8 mouse cellular contexts compared by ENCODE assay signal in genomic region chr13:55487578-55488498, GRCm38 (mm10). TPM values are rescaled to one million over a fixed set of nuclear protein-coding genes. Genes with fewer than 3 reads are reported as not detected.
DNase-seq lines count a peak whose midpoint lies in the region; ATAC-seq and TF ChIP-seq lines count a peak whose summit lies in the region.

Dbn1 (minus strand) TSS chr13:55488111.

- peaks cover 7% of the 10 kb centered on the region for H3K4me1 ChIP-seq in lung, adult 2 months (ENCODE audit: control insufficient read depth, insufficient read depth, low read length)
- H3K4me1 ChIP-seq in forebrain, postnatal 0 days (ENCODE audit: insufficient read depth): peaks cover 21% of the 10 kb centered on the region
- H3K4me1 ChIP-seq in intestine, postnatal 0 days (replicated peaks; ENCODE audit: control insufficient read depth, insufficient read depth, low read length): 0 out of 2 replicates have a peak, but pooled peaks cover 2% of the 10 kb centered on the region
- H3K4me1 ChIP-seq in liver, embryonic 13.5 days (replicated peaks): peaks cover 14% of the 10 kb centered on the region
- peaks cover 34% of the 10 kb centered on the region for H3K4me1 ChIP-seq in neural tube, embryonic 14.5 days (ENCODE audit: control insufficient read depth, insufficient read depth, low read length)

- no peak for TF ChIP-seq POLR2A in lung, adult 2 months (IDR thresholded peaks at IDR 0.05; ENCODE audit: borderline replicate concordance, extremely low read depth, low read depth, low read length)

- no peak for DNase-seq in lung, adult 2 months
- no peak for DNase-seq in lung, adult 18-20 months
- peak; percentile 68 for DNase-seq in adrenal gland, postnatal 25 days
- peak; percentile 85 for DNase-seq in forebrain, postnatal 0 days
- DNase-seq in liver, embryonic 13.5 days: no peak

- TF ChIP-seq CTCF in lung, adult 2 months (IDR thresholded peaks at IDR 0.05; ENCODE audit: insufficient read depth, low read length): no peak
- no peak for TF ChIP-seq CTCF in forebrain, postnatal 0 days (IDR thresholded peaks at IDR 0.05; ENCODE audit: low read depth)
- 0 out of 2 replicates have a peak, but pooled peaks have one; percentile 9 for TF ChIP-seq CTCF in intestine, postnatal 0 days (IDR thresholded peaks at IDR 0.05; ENCODE audit: low read depth)

- H3K27me3 ChIP-seq in forebrain, postnatal 0 days (ENCODE audit: insufficient read depth, low read length): no peaks in the 10 kb centered on the region
- H3K27me3 ChIP-seq in intestine, postnatal 0 days (replicated peaks; ENCODE audit: control insufficient read depth, insufficient read depth, low read length): peaks cover 18% of the 10 kb centered on the region; the same call in 1 of the 2 replicates
- H3K27me3 ChIP-seq in liver, embryonic 13.5 days: peaks cover 89% of the 10 kb centered on the region
- H3K27me3 ChIP-seq in neural tube, embryonic 14.5 days (ENCODE audit: control insufficient read depth, insufficient read depth, low read length): peaks cover 2% of the 10 kb centered on the region; the same call in 1 of the 2 replicates

- 0 out of 2 replicates have a peak, but pooled peaks cover 5% of the 10 kb centered on the region for H3K36me3 ChIP-seq in forebrain, postnatal 0 days (ENCODE audit: insufficient read depth)
- no peaks in the 10 kb centered on the region; the same call in 1 of the 2 replicates for H3K36me3 ChIP-seq in intestine, postnatal 0 days (ENCODE audit: control insufficient read depth, insufficient read depth)
- no peaks in the 10 kb centered on the region for H3K36me3 ChIP-seq in liver, embryonic 13.5 days
- H3K36me3 ChIP-seq in neural tube, embryonic 14.5 days (ENCODE audit: control insufficient read depth, insufficient read depth, low read length): peaks cover under 1% of the 10 kb centered on the region; the same call in 1 of the 2 replicates

- peak within 1 kb of the TSS; percentile 70 for H3K4me3 ChIP-seq in lung, adult 2 months (replicated peaks; ENCODE audit: extremely low read depth, low read depth, low read length)
- peak within 1 kb of the TSS; percentile 74 for H3K4me3 ChIP-seq in forebrain, postnatal 0 days (ENCODE audit: low read depth, low read length)
- H3K4me3 ChIP-seq in intestine, postnatal 0 days (ENCODE audit: low read depth, low read length): peak within 1 kb of the TSS; percentile 64
- H3K4me3 ChIP-seq in liver, embryonic 13.5 days (replicated peaks): peak within 1 kb of the TSS; percentile 59
- peak within 1 kb of the TSS; percentile 99 for H3K4me3 ChIP-seq in neural tube, embryonic 14.5 days (ENCODE audit: low read depth, low read length)

- ATAC-seq in forebrain, postnatal 0 days: peak; percentile 78
- peak; percentile 52 for ATAC-seq in intestine, postnatal 0 days
- peak; percentile 63 for ATAC-seq in liver, embryonic 13.5 days (ENCODE audit: low read depth)
- peak; percentile 79 for ATAC-seq in neural tube, embryonic 14.5 days (ENCODE audit: low read depth)
- no peak for ATAC-seq in megakaryocyte-erythroid progenitor cell, adult 5-6 weeks (replicated peaks; ENCODE audit: low FRiP score, low TSS enrichment, poor library complexity, severe bottlenecking)

- peak within 1 kb of the TSS; percentile 97 for H3K27ac ChIP-seq in forebrain, postnatal 0 days (ENCODE audit: low read depth, low read length)
- peak within 1 kb of the TSS; percentile 66 for H3K27ac ChIP-seq in intestine, postnatal 0 days (ENCODE audit: low read depth, low read length)
- H3K27ac ChIP-seq in liver, embryonic 13.5 days: no peak within 1 kb of the TSS
- peak within 1 kb of the TSS; percentile 99 for H3K27ac ChIP-seq in neural tube, embryonic 14.5 days (ENCODE audit: low read depth, low read length)

- peak within 1 kb of the TSS; percentile 97 for H3K9ac ChIP-seq in forebrain, postnatal 0 days
- peak within 1 kb of the TSS; percentile 74 for H3K9ac ChIP-seq in intestine, postnatal 0 days (ENCODE audit: low read depth, low read length)
- H3K9ac ChIP-seq in liver, embryonic 13.5 days: peak within 1 kb of the TSS; percentile 61
- peak within 1 kb of the TSS; percentile 100 for H3K9ac ChIP-seq in neural tube, embryonic 14.5 days (replicated peaks; ENCODE audit: low read depth, low read length)

- H3K9me3 ChIP-seq in forebrain, postnatal 0 days (ENCODE audit: low read length): no peaks in the 10 kb centered on the region
- H3K9me3 ChIP-seq in intestine, postnatal 0 days (ENCODE audit: control insufficient read depth): no peaks in the 10 kb centered on the region
- no peaks in the 10 kb centered on the region for H3K9me3 ChIP-seq in liver, embryonic 13.5 days (replicated peaks)
- no peaks in the 10 kb centered on the region for H3K9me3 ChIP-seq in neural tube, embryonic 14.5 days (ENCODE audit: control insufficient read depth, low read length)

- 2% methylated on average over 64 of the region's 83 CpGs for WGBS in lung, adult 2 months
- WGBS in forebrain, postnatal 0 days: under 1% methylated on average over 41 of the region's 83 CpGs
- 3% methylated on average over 45 of the region's 83 CpGs for WGBS in intestine, postnatal 0 days
- WGBS in liver, embryonic 13.5 days (ENCODE audit: insufficient replicate concordance): under 1% methylated on average over 52 of the region's 83 CpGs
- WGBS in neural tube, embryonic 14.5 days: under 1% methylated on average over 29 of the region's 83 CpGs

- peak within 1 kb of the TSS; percentile 97 for H3K4me2 ChIP-seq in forebrain, postnatal 0 days (ENCODE audit: low read depth)
- H3K4me2 ChIP-seq in intestine, postnatal 0 days (replicated peaks; ENCODE audit: low read depth): peak within 1 kb of the TSS; percentile 81
- H3K4me2 ChIP-seq in liver, embryonic 13.5 days: peak within 1 kb of the TSS; percentile 65
- peak within 1 kb of the TSS; percentile 97 for H3K4me2 ChIP-seq in neural tube, embryonic 14.5 days (ENCODE audit: low read depth, low read length)

RNA-seq across cellular contexts. Expression of gene Dbn1, which starts in this region (rescaled TPM):
- 20.6 and 21.6 TPM in 2 replicates for polyA plus RNA-seq in lung, adult 2 months (2012; rRNA removed)
- total RNA-seq in adrenal gland, postnatal 25 days (2021): 14.6 and 19.1 TPM in 2 replicates
- total RNA-seq in forebrain, postnatal 0 days (2014; rRNA removed): 545 and 619 TPM in 2 replicates
- 603 and 619 TPM in 2 replicates for polyA plus RNA-seq in forebrain, postnatal 0 days (2015; fragmentation: Nextera tagmentation; extraction: Ambion mirVana)
- 31.3 and 34.8 TPM in 2 replicates for polyA plus RNA-seq in intestine, postnatal 0 days (2015; fragmentation: Nextera tagmentation; extraction: Ambion mirVana)
- polyA plus RNA-seq in liver, embryonic 13.5 days (2015; fragmentation: Nextera tagmentation; extraction: Ambion mirVana): 11.5 and 12.3 TPM in 2 replicates
- 376 and 450 TPM in 2 replicates for polyA plus RNA-seq in neural tube, embryonic 14.5 days (2014; fragmentation: Nextera tagmentation; extraction: Ambion mirVana)
- total RNA-seq in megakaryocyte-erythroid progenitor cell, adult 5-6 weeks (2014; fragmentation: Nextera tagmentation): 0.84 TPM in 1 of 2 replicates, not detected in the other
- total RNA-seq in megakaryocyte-erythroid progenitor cell, adult 5-6 weeks (2017): 2.4 TPM in 1 of 2 replicates, not detected in the other

Comparison
In these comparisons a context has a peak if more than half of its experiments do, and no peak if none do; other contexts are left out.
1. RNA of gene Dbn1 (total RNA-seq): 545 to 619 TPM in forebrain, postnatal 0 days; 14.6 to 19.1 TPM in adrenal gland, postnatal 25 days and 0.84 to 2.4 TPM in megakaryocyte-erythroid progenitor cell, adult 5-6 weeks; every median in the first group is over 10 times any median in the second.
2. RNA of gene Dbn1 (polyA plus RNA-seq): 603 to 619 TPM in forebrain, postnatal 0 days and 376 to 450 TPM in neural tube, embryonic 14.5 days; 31.3 to 34.8 TPM in intestine, postnatal 0 days, 20.6 to 21.6 TPM in lung, adult 2 months and 11.5 to 12.3 TPM in liver, embryonic 13.5 days; every median in the first group is over 10 times any median in the second.
3. DNase-seq: peak in adrenal gland, postnatal 25 days (single experiment) and forebrain, postnatal 0 days (single experiment); none in lung, adult 2 months (single experiment), lung, adult 18-20 months (0 of 2) and liver, embryonic 13.5 days (single experiment).
4. Peak in every context shown above with its lines, with median percentiles within 50 percentile points of each other: H3K4me3 ChIP-seq, H3K4me2 ChIP-seq and H3K9ac ChIP-seq.